Mouse (Mus musculus) megakaryocyte, embryonic 14.5 days (primary cell): Measurements from ENCODE around the gene Rad51b.

Experiments used
- FLI1 ChIP-seq: IDR thresholded peaks from 2 replicates; pipeline ENCODE4 v1.6.1; 2012; ENCODE audit warnings: low read length, inconsistent platforms, mixed read lengths
- GATA1 ChIP-seq: IDR thresholded peaks from 3 replicates; pipeline ENCODE4 v1.6.1; 2012; ENCODE audit warnings: mixed read lengths, low read length, inconsistent platforms, borderline replicate concordance

GRCm38 (mm10) chr12:79530275-79530902 lies 233.3 kb downstream of the Rad51b start:
- no peak for TF ChIP-seq GATA1
- no peak for TF ChIP-seq FLI1
